Mouse (Mus musculus) induced T-regulatory cell, adult 2 months (primary cell): ENCODE measurements around the gene Pomc.
"Not testable (repeated sequence)": the region's sequence is repeated elsewhere in the genome, so short reads cannot be mapped to it uniquely, and the experiment has no call there.

Experiments
- DNase-seq: peaks from one replicate; pipeline ENCODE4 v3.0.0-alpha.2; 2012; ENCODE audit warnings: low read depth

Pomc gene

DNA sequence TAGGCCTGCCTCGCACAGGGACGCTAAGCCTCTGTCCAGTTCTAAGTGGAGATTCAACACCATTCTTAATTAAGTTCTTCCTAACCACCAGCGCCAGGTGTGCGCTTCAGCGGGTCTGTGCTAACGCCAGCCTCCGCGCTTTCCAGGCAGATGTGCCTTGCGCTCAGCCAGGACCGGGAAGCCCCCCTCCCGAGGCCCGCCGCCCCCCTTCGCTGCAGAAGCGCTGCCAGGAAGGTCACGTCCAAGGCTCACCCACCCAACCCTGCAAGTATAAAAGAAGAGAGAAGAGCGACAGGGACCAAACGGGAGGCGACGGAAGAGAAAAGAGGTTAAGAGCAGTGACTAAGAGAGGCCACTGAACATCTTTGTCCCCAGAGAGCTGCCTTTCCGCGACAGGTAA is at the start of gene Pomc:
TSS of gene Pomc (plus strand) at position 301 of the 400 bp plus-strand sequence.
- no peak for DNase-seq

DNA sequence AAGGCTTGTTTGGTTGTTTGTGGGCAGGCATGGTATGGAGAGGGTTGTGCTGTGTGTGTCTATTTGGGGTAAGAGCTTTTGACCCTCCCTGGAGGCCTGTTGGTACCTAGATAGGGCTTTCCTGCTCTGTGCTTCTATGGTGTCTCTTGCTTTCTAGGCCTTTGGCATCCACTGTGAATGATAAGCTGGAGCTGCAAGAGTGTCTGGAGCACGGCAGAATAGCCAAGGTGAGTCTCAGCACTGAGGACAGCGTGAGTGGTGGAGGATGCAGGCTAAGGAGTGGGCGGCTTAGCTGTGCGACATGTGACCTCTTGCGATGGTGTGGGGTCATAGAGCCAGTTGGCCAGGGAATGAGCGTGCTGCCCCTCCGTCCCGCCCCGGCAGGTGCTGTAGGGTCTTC is 49.3 kb upstream of the Pomc start:
- no peak for DNase-seq

DNA sequence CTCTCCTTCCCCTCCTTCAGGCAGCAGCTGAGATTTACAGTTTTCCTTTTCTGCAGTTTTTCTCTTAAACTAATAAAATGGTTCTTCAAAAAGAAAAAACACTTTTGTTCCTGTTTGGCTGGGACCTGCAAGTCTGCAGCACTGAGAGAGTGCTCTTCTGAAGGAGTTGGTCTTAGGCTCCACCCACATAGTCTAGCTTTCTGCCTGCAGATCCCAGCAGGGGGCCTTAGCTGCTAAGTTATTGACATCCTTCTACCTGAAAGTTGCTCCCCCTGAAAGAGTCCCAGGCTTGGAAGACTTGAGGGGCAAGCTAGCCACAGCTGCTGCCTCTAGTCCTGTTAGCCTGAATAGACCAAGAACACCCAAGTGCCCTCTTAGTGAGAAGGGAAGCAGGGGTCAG is 48.4 kb upstream of the Pomc start:
- DNase-seq: no peak

DNA sequence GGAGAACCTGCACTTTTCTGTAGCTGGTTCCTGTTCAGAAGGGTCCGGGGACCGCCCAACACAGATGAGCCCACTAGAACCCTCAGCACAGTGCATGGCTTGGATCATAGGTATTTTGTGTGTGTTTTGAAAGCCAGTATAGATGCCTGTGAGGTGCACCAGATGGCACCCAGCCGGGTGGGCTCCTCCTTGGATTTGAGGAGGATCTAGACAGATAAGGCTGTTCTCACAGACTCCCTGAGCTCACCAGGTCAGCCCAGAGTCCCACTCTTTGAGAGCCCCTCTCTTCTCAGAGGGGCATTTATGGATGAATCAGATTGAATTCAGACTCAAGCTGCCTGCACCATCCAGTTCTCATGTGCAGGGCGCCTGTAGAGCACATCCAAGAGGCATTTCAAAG is 47.7 kb upstream of the Pomc start:
- DNase-seq: no peak

DNA sequence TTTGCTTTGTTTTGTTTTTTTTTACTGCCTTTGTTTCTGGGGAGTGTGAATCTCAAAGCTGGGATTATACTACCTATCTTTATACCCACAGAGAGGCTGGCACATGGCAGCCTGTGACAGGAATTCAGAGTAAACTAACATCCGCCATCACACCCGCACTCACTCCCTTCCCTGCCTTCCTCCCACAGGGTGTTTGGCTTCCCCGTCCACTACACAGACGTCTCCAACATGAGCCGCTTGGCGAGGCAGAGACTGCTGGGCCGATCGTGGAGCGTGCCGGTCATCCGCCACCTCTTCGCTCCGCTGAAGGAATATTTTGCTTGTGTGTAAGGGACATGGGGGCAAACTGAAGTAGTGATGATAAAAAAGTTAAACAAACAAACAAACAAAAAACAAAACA is 47.3 kb upstream of the Pomc start:
- no peak for DNase-seq

DNA sequence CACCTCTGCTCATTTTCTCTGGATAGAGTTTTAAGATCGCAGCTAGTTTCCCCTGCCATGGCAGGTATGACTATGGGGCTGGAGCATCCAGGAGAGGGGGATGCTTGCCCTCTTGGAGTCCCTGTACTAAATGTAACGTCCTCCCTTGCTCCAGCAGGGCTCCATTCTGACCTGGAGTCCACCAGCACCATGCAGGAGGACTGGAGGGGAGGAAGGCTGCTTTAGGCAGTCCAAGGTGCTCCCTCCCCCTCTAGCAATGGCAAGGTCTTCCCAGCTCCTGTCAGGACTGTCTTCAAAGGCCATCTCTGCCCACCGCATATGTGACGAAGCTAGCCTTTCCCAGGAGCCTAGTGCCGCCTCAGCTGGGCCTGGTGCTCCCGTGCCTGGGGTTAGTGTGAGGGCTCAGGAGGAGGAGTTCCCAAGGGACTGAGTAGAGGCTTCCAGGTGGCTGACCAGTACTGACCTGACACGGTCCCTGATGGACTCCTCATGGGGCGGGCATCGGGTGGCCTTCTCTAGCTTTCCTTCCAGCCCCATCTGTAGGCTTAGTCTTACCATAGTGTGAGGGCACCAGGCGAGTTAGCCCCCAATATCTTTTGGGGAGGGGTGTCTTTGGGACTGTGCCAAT is 44.2 kb upstream of the Pomc start:
- DNase-seq: no peak

DNA sequence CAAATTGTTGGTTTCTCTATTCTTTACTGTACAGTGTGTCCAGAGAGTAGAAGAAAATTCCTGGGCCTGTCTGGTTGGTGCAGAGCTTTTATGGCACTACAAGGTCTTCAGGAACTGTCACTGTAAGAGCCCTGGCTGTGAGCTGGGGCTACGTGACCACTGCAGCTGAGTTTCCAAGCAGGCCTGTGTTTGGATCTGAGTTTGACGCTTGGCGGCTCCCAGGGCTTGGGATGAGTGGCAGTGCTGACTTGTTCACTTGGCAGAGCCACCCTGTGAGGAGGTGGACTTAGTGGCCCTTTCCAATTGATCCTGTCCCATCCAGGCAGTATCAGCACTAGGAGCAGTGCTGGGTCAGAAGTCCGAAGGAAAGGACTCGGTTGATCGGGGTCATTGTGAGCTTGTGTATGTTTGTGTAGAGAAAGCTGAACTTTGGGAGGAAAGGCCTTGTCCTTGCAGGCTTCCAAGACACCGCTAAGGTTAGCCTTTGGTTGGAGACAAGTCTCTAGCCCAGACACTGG is 42.9 kb upstream of the Pomc start:
- DNase-seq: no peak

DNA sequence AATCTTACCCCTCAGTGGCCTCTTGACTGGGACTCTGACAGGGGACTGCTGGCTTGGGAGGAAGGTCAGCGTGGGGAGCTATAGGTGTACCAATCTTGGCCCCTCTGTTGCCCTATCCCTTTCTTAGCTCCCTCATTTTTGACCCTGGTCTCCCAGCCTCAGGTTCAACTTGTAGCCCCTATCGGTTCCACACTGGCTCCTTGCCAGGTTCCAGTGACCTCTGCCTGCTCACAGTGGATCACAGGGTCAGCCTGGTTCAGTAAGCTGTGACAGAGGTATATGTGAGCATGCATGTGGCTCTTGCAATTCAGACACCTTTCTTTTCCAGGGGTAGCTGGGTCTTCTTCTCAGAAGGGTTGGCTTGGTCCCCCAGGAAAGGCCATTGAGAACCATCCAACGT is 38.9 kb upstream of the Pomc start:
- DNase-seq: no peak

DNA sequence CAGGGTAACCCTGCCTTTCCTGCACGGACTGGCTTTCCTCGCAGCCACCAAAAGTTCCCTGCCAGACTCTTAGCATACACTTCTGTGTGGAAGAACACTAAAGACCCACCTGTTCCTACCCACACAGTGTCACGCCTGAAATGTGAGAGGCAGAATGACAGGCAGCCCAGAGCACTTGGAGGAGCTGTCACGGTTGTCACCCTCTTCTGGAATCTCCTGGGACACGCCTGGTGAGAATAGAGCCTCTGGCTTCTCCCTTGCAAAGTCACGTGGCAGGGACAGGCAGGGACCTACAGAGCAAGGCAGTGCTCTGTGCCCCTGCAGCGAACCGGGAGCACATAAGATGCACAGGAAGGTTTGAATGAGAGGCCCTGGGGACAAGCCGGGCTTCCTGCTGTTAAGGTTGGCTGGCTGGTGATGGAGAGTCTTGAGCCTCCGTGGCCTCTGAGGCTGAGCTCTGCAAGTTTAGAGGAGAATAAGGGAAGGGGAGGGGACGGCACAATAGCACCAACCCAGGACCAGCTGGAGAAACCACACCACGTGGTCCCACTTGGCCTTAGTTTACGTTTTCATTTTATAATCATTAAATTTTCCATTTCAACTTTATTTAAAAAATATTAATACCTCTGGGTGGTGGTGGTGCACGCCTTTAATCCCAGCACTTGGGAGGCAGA is 36.9 kb upstream of the Pomc start:
- no peak for DNase-seq

DNA sequence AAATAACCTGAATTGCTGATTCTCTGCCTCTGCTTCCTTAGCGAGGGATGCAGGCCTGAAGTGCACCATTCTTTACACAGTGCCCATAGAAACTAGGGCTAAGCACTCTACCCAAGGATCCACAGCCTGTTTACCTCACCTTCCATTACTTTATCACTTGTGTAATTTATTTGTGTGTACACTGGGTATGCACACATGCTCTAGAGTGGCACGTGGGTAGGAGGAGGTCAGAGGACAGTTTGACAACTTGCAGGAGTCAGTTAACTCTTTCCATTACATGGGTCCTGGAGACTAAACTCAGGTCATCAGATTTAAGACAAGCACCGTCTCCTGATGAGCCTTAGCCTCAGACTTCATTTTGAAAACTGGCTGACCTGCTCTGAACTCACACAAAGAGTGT is 36.2 kb upstream of the Pomc start:
- no peak for DNase-seq

DNA sequence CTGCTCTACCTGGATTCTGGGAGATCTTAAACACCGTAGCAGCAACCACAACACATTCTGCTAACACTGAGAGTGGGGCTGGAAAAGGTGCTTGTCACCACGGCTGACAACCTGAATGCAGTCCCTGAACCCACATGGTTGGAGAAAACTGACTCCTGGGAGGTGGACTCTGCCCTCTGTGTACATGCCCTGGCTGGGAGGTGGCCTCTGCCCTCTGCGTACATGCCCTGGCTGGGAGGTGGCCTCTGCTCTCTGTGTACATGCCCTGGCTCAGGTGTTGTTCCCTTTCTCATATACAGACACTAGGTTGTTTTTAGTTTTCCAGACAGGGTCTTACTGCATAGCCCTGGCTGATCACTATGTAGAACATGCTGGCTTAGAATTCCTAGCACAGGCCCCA is 35.3 kb upstream of the Pomc start:
- DNase-seq: no peak

DNA sequence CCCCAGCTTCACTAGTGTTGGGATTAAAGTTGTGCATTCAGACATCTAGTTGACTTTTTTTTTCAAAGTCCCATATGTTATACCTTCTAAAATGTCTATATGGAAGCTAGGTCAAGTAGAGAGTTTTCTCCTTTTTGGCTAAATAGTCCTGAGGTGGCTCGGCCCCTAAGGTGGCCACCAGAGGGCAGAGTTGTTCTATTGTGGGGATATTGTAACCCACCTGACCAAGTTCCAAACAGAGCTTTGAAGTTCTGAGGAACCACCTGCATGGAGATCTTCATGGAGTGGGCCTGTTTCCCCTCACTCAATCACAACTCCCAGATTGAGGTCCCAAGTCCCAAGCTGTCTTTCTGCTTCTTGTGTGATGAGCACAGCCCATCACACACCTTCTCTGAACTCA is 28.6 kb upstream of the Pomc start:
- peak; percentile 73 for DNase-seq

DNA sequence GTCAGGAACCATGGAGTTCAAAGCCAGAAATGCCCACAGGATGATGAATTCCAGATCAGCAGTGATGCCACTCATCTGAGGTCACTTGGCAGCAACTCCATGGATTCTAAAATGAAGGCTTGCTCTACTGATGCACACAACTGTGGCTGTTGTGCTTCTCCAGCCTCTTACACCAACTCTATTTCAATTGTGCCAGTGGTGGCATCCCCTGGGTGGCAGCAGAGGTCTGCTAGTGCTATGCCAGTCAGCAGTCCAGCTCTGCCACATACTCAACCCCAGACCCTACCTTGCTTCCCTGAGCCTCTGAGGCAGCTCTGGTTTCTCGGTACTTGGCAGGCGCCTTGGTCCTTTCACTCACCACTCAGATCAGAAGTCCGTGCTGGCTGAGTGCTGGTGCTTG is 25.9 kb upstream of the Pomc start:
- no peak for DNase-seq

DNA sequence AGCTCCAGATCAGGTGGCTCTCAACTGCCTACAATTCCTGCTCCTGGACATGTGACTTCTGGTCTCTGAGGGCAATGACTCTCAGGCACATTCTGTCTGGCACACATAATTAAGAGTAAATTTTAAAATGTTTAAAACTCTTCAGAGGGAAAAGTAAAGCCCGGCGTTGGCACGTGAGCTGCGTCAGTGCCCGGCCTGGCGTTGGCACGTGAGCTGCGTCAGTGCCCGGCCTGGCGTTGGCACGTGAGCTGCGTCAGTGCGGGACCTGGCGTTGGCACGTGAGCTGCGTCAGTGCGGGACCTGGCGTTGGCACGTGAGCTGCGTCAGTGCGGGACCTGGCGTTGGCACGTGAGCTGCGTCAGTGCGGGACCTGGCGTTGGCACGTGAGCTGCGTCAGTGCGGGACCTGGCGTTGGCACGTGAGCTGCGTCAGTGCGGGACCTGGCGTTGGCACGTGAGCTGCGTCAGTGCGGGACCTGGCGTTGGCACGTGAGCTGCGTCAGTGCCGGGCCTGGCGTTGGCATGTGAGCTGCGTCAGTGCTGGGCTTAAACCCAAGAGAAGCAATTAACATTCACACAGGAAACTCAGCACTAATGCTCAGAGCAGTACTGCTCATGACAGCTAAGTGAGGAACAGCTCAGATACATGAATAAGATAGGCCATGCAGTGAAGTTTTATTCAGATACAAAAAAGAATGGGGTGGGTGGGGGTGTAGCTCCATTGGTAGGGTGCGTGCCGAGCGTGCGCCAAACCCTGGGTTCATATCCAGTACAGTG is 24.5 kb upstream of the Pomc start:
- not testable (repeated sequence) for DNase-seq

DNA sequence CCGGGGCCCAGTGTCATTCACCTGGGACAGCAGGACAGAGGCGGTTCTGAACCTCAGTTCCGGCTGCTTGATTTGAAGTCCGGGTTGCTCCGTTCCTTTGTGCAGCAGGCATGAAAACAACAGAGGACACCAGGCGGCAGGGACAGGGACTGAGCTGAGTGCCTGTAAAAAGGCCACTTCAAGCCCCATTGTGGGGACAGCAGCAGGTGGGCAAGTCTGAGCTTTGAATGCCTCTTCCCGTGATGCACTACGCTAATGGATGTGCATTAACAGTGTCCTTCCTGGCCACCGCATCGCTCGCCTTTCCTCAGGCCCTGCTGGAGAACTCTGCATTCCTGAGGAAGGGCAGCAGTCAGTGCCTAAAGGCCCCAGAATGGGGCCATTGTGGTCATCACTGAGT is 12.7 kb upstream of the Pomc start:
- DNase-seq: no peak

DNA sequence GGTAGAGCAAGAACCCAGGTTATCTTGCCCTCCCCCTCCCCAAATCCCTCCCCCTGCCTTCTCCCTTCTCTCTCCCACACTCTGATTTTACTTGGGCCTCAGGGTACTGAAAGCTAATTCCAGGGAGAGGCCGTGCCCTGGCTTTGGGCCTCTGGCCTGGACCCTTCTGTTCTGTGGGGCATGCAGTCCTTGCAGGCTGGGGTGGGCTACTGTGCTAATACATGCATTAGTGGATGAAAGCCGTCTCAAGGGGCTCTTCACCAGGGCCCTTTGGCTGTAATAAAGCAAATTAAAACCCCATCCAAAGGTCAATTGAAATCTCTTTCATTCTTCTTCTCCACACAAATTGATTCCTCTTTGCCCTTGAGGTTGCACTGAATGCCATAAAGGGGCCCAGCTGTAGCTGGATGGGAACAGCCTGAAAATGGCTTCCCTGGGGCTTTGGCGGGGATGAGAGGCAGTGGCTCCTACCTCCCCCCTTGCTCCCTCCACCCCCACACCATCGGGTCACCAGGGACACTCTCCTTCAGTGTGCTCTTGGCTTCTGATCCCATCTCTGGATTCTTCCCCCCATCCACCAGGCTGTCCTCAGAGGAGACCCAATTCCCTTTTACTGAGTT is 10.2 kb upstream of the Pomc start:
- no peak for DNase-seq

DNA sequence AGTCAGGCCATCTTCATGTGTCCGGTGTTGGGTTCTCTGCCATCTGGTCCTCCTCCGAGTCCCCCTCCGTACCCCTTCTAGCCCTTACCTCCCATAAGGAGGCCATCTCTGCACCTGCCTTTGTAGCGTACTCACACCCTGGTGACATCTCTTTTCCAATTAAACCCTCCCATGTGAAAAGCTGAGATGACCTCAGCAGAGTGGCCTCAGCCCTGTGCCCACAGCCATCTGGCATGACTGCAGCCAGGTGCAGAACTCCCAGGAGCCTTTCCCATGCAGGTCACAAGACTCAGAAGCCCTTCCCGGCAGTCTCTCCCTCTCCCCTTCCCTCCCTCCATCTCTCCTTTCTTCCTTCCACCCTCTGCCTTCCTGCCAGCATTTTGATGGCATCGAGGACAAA is 7.2 kb upstream of the Pomc start:
- DNase-seq: no peak

DNA sequence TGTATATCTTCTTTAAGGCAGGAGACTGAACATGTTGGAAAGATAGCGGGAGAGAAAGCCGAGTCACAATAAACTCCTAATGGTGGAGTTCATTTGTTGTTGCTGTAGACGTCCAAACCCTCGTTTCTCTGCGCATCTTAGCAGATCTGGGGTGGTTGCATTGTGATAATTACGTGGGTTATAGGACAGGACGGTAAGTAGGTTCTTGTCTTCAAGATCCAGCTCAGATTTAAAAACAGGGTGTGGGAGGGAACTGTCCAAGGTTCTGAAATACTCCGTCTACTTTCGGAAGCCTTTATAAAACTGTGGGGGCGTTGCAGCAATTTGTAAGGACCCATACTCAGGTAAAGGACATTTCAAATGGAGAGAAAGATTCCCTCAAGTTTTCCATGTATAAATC is 620 bp downstream of the Pomc start:
- peak; percentile 77 for DNase-seq

DNA sequence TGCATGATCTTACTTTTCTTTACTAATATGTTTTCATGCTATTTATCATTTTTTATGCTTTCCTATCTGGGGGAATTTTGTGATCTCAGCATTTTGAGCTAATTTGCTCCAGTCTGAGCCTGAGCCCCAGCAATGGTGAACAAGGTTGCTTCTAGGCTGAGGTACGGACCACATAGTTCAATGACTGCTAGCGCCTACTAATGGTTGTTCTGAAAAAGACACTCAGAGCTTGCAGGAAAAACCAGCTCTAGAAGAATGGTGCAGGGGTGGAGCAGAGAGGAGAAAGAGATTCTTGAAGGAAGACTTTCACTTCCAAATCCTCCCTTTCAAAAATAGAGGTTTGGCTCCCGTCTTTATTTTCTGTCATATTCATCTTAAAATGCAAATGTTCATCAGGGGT is 1.6 kb downstream of the Pomc start:
- DNase-seq: peak; percentile 53

DNA sequence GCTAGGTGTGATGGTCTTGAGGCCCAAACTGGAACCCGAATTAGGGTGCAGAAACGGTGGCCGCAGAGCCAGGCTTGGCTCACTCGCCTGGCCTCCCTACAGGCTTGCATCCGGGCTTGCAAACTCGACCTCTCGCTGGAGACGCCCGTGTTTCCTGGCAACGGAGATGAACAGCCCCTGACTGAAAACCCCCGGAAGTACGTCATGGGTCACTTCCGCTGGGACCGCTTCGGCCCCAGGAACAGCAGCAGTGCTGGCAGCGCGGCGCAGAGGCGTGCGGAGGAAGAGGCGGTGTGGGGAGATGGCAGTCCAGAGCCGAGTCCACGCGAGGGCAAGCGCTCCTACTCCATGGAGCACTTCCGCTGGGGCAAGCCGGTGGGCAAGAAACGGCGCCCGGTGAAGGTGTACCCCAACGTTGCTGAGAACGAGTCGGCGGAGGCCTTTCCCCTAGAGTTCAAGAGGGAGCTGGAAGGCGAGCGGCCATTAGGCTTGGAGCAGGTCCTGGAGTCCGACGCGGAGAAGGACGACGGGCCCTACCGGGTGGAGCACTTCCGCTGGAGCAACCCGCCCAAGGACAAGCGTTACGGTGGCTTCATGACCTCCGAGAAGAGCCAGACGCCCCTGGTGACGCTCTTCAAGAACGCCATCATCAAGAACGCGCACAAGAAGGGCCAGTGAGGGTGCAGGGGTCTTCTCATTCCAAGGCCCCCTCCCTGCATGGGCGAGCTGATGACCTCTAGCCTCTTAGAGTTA is 5.2 kb downstream of the Pomc start:
- DNase-seq: peak; percentile 91

DNA sequence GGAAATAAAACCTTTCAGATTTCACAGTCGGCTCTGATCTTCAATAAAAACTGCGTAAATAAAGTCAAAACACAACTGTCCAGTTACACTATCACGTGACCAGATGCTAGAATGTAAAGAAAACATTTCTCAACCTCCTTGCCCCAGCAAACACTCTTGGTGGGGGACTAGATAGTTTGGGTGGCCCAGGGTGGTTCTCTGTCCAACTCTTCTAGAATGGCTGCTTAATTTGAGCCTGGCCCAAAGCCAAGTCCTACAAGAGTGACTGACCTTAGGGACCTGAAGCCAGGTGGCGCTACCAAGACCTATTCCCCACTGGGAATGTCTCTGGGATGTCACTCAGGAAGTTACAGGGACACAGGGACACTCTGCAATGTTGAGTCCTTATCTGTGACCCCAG is 5.8 kb downstream of the Pomc start:
- no peak for DNase-seq

DNA sequence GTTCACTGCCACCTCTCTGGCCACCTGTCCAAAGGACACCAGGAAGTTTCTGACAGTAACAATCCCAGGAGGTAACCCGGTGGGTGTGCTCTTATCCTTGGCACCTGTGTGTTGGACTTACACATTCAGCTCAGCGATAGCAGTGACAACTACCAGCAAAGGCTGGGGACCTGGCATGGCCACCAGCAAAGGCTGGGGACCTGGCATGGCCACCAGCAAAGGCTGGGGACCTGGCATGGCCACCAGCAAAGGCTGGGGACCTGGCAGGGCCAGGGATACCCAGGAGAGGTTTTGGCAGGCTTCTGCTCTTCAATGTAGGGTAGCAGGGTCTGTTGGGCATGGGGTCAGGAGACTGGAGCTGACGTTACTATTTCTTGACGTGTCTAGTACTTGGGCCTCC is 12.4 kb downstream of the Pomc start:
- DNase-seq: no peak
